Mouse (Mus musculus): ENCODE measurements at regions not wholly inside any gene's neighbourhood (a gene's known extent, or its start where the extent isn't known, plus 50 kb on each side); places are given as distances from the start of the nearest gene placed in this dataset.

DNA sequence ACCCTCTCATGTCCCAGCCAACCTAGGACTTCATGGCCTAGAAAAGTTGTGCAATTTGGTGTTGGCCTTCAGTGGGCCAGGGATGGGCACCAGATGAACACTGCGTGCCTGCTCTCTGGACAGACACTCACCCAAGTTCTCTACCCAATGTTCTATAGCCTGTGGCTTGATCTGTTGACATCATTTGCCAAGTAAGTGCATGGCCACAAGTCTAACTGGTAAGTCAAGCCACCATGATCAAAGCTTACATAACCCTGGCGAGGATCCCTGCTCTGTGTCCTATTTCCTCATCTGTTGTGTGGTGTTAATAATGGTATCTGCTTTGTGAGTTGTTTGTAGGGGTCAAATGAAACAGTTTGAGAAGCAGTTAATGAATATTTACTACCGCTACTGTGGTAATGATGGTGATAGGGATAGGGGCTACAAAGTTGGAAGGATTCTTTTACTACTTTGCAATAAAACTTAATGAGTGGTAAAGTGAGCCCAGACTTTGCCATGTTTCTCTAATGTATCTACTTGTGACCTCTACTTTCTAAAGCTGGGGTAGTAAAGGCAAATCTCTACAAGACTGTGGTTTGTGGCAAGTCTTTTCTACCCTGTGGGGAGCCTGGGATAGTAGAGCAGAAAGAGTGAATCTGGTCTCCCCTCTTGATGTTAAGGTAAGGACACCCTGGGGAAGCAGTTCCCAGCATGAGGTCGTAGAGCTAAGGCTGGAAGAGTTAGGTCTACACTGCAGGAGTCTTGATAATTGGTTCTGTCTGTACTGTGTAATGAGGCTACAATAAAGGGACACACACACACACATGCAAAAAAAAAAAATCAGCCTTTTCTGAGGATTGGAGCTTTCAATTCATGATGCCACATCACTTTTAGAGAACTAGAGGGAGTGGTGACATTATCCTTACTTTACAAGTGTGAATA lies 183.3 kb upstream of the Cpeb2 start:
- no peaks in the 10 kb centered on the region for H3K9me3 ChIP-seq
- no peak overlapping the region for H3K27ac ChIP-seq
- no peaks in the 10 kb centered on the region for H3K27me3 ChIP-seq (replicated peaks)
- WGBS, result 83% methylated on average over 4 of the region's 4 CpGs
- no peak overlapping the region for H3K4me3 ChIP-seq (replicated peaks)
- H3K4me1 ChIP-seq, result no peaks in the 10 kb centered on the region
- ATAC-seq (ENCODE audit: insufficient read depth, low FRiP score, low read depth), result no peak
- H3K9ac ChIP-seq, result no peak overlapping the region
- H3K4me2 ChIP-seq, result no peak overlapping the region
- no peaks in the 10 kb centered on the region for H3K36me3 ChIP-seq

DNA sequence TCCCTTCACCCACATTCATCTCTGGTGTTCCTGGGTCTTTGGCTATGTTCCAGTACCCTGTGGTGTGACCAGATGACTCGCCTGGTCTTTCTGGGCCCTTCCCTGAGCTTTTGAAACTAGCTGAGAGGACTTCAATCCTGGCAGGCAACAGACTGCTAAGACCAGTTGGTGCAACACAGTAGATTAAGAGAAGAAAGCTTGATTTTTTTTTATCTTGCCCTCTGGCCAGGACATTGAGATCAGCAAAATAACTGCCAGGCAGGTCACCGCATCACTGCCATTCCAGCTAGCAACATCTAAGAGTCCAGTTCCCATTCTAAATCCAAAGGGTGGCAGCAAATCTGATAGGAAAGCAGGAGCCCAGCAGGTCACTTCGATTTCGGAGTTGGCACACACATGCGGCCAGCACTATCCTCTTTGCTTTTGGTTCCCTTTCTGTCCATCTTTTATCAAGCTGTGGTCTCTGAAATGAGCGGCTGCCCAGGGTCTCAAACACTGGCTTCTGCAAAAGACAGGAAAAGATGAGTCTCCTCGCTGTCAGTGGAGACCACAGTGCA lies 181.9 kb upstream of the Cpeb2 start:
- Histone ChIP-seq H3K4me1 (no peaks in the 10 kb centered on the region), H3K27me3 (replicated peaks) (no peaks in the 10 kb centered on the region), H3K27ac (no peak overlapping the region), H3K9me3 (no peaks in the 10 kb centered on the region), H3K9ac (no peak overlapping the region), H3K36me3 (no peaks in the 10 kb centered on the region), H3K4me2 (no peak overlapping the region), H3K4me3 (replicated peaks) (no peak overlapping the region)
- no peak for ATAC-seq (ENCODE audit: insufficient read depth, low FRiP score, low read depth)
- WGBS, result 88% methylated on average over 7 of the region's 7 CpGs

DNA sequence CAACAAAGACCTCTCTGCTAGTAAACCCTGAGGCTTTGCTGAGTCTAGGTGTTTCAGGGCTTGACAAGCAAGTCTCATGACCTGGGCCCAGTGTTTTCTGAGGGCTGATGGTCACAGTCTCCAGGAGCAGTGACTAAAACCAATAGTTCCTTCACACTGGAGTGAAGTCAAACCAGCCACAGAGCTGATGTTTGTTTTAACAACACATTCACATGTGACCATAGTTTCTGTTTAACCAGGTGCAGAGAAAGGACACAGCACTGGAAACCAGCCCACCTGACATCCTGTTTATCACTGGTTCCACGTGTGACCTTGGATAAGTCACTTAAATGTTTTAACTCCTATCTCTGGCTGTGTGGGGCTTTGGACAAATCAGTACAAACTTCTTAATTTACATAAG lies 180.3 kb upstream of the Cpeb2 start:
- Histone ChIP-seq H3K36me3 (no peaks in the 10 kb centered on the region), H3K4me2 (no peak overlapping the region), H3K4me1 (no peaks in the 10 kb centered on the region), H3K9me3 (no peaks in the 10 kb centered on the region), H3K4me3 (replicated peaks) (no peak overlapping the region), H3K9ac (no peak overlapping the region), H3K27ac (no peak overlapping the region), H3K27me3 (replicated peaks) (no peaks in the 10 kb centered on the region)
- peak; percentile 83 for ATAC-seq (ENCODE audit: insufficient read depth, low FRiP score, low read depth)
- WGBS, result 24% methylated on average over 1 of the region's 1 CpGs

DNA sequence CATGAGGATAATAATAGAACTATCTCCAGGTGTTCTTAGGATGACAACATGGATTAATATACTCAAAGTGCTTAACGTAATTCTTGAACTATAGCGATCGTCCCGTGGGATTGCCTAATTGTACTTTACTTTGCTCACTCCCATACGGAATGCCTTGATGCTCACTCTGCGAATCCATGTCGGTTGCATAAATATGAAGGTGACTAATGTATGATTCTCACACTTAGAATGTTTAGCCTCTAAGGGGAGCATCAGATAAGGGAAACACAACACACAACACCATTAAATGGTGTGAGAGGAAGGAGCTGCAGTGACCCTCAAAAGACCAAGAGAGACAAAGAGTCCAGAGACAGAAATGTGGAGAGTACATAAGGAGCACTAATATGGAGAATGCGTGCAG lies 178.4 kb upstream of the Cpeb2 start:
- Histone ChIP-seq H3K9me3 (no peaks in the 10 kb centered on the region), H3K4me2 (no peak overlapping the region), H3K27me3 (replicated peaks) (no peaks in the 10 kb centered on the region), H3K36me3 (no peaks in the 10 kb centered on the region), H3K27ac (no peak overlapping the region), H3K9ac (no peak overlapping the region), H3K4me1 (no peaks in the 10 kb centered on the region), H3K4me3 (replicated peaks) (no peak overlapping the region)
- ATAC-seq (ENCODE audit: insufficient read depth, low FRiP score, low read depth), result no peak
- WGBS, result 90% methylated on average over 8 of the region's 8 CpGs

DNA sequence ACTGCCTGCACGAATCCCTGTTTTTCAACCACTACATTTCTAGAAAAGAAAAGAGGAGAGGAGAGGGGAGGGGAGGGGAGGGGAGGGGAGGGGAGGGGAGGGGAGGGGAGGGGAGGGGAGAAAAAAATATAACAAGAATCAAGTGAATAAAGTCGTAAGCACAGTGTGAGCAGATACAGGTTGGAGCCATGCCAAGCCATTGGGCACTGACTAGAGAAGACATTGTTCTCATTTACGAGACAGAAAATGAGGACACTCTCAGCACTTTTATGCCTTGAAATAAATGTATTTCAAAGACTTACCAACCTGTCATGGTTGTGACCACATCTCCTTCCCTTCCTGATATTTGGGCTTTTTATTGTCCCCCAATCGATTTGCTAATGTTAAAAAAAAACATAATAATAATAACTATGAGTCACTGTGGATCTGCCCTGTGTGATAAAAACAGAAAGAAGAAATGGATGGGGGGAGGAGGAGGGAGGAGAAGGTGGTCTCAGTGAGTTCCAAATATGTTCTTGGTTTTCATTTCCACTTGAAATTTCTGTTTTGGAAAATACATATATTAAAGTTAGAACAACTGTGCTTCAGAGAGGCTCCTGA lies 177.8 kb upstream of the Cpeb2 start:
- Histone ChIP-seq H3K4me2 (no peak overlapping the region), H3K36me3 (no peaks in the 10 kb centered on the region), H3K4me3 (replicated peaks) (no peak overlapping the region), H3K27ac (no peak overlapping the region), H3K27me3 (replicated peaks) (no peaks in the 10 kb centered on the region), H3K4me1 (no peaks in the 10 kb centered on the region), H3K9ac (no peak overlapping the region), H3K9me3 (no peaks in the 10 kb centered on the region)
- WGBS, result 58% methylated on average over 4 of the region's 4 CpGs
- no peak for ATAC-seq (ENCODE audit: insufficient read depth, low FRiP score, low read depth)

DNA sequence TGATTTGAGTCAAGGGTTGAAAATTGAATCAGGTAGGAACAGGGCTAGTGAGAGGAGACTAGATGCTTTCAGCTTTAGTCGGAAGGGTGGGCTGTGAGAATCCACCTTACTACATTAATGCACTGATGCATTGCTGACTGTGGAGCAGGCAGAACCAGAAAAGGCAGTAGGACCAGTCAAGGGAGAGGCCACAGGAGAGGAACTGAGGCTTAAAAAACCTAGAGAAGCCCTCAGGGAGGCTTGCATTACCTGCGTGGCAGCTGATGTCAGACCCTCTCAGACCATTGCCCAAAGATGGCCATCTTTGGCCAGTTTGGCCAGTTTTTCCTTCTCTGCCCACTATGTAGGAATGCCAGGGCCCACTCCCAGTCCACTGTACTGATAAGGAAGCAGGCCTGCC lies 176.5 kb upstream of the Cpeb2 start:
- ATAC-seq (ENCODE audit: insufficient read depth, low FRiP score, low read depth), result no peak
- WGBS, result 71% methylated on average over 2 of the region's 2 CpGs
- H3K4me1 ChIP-seq, result no peaks in the 10 kb centered on the region

DNA sequence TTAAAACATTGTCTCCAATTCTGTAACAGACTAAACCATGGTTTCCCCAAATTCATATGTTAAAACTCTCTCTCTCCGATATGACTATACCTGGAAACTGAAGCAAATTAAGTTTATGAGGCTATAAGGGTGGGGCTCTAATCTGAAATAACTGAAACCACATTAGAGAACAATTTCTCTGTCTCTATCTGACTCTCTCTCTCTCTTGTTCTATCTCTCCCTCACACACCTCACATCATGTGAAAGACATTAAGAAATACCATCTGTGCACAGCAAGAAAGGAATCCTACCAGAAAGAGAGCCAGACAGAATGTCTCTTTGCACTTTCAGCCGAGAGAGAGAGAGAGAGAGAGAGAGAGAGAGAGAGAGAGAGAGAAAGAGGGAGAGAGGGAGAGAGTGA lies 171.7 kb upstream of the Cpeb2 start:
- 66% methylated on average over 2 of the region's 2 CpGs for WGBS
- H3K27me3 ChIP-seq (replicated peaks), result no peaks in the 10 kb centered on the region
- no peaks in the 10 kb centered on the region for H3K36me3 ChIP-seq
- no peaks in the 10 kb centered on the region for H3K4me1 ChIP-seq
- H3K27ac ChIP-seq, result no peak overlapping the region
- H3K9me3 ChIP-seq, result no peaks in the 10 kb centered on the region
- H3K4me2 ChIP-seq, result no peak overlapping the region
- no peak for ATAC-seq (ENCODE audit: insufficient read depth, low FRiP score, low read depth)
- no peak overlapping the region for H3K4me3 ChIP-seq (replicated peaks)
- no peak overlapping the region for H3K9ac ChIP-seq

More for the DNA sequence above, 176.5 kb upstream of the Cpeb2 start:
- Histone ChIP-seq H3K4me2 (no peak overlapping the region), H3K9ac (no peak overlapping the region), H3K9me3 (no peaks in the 10 kb centered on the region), H3K27ac (no peak overlapping the region), H3K4me3 (replicated peaks) (no peak overlapping the region), H3K27me3 (replicated peaks) (no peaks in the 10 kb centered on the region), H3K36me3 (no peaks in the 10 kb centered on the region)

DNA sequence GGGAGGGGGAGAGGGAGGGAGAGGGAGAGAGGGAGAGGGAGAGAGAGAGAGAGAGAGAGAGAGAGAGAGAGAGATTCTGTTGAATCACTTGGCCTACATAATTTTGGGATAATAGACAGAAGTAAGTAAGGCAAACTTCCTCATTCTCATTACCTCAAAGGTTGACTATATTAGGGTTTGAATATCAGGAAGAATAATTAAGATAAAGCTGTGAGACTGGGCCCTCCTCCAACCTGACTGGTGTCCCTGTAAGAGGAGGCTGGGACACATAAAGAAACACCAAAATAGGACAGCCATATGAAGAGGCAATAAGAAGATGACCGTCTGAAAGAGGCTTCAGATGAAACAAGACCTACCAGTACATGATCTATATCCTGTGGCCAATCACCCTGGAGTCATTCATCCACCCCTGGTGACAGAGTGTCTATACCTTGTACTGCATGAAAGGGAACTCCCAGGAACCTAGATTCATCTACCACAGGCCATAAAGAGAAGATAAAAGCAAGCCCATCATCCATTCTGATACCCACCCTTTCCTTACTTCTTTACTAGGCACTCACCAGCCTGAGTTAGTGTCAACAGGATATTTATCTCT lies 171.1 kb upstream of the Cpeb2 start:
- Histone ChIP-seq H3K9me3 (no peaks in the 10 kb centered on the region), H3K4me1 (no peaks in the 10 kb centered on the region), H3K4me2 (no peak overlapping the region), H3K36me3 (no peaks in the 10 kb centered on the region), H3K27me3 (replicated peaks) (no peaks in the 10 kb centered on the region), H3K9ac (no peak overlapping the region), H3K4me3 (replicated peaks) (no peak overlapping the region), H3K27ac (no peak overlapping the region)
- no peak for ATAC-seq (ENCODE audit: insufficient read depth, low FRiP score, low read depth)
- WGBS, result 60% methylated on average over 1 of the region's 1 CpGs

DNA sequence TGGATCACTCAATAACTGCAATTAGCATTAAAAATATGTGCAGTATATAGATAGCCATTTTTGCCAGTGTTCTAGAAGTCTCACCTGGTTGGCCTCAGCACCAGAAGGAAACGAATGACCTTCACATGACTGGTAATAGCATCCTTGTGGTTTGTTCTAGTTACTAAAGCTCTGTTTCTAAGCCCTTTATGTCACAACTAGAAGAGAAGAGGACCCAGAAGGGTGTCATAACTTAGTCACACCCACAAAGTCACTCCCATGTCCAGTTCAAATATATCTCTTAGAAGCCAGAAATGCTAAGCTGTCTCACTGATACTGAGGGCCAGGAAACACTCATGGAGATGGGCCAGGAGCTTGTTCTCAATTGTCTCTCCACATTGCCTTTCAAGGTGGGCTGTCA lies 170.5 kb upstream of the Cpeb2 start:
- Histone ChIP-seq H3K4me3 (replicated peaks) (no peak overlapping the region), H3K27ac (no peak overlapping the region), H3K9ac (no peak overlapping the region), H3K36me3 (no peaks in the 10 kb centered on the region), H3K9me3 (no peaks in the 10 kb centered on the region), H3K4me2 (no peak overlapping the region), H3K4me1 (no peaks in the 10 kb centered on the region), H3K27me3 (replicated peaks) (no peaks in the 10 kb centered on the region)
- 77% methylated on average over 1 of the region's 1 CpGs for WGBS
- ATAC-seq (ENCODE audit: insufficient read depth, low FRiP score, low read depth), result no peak

DNA sequence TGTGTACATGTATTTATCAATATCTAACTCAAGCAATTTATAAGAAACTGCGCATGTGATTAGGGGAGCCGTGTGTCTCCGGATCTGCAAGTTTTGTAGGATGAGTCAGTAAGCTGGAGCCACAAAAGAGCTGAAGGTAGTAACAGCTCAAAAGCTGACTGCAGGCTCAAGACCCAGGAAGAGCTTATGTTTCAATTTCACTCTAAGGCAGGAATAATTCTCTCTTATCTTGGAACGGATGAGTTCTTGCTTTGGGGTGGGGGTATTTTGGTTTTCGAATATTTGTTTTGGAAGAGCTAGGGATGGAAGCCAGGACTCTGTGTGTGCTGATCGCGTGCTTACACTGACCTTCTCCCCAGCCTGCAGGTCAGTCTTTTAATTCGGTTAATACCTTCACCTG lies 169.6 kb upstream of the Cpeb2 start:
- H3K27ac ChIP-seq, result no peak overlapping the region
- no peak for ATAC-seq (ENCODE audit: insufficient read depth, low FRiP score, low read depth)
- H3K4me1 ChIP-seq, result no peaks in the 10 kb centered on the region
- no peak overlapping the region for H3K4me2 ChIP-seq
- no peaks in the 10 kb centered on the region for H3K27me3 ChIP-seq (replicated peaks)
- 78% methylated on average over 8 of the region's 8 CpGs for WGBS
- H3K36me3 ChIP-seq, result no peaks in the 10 kb centered on the region
- no peak overlapping the region for H3K9ac ChIP-seq
- H3K4me3 ChIP-seq (replicated peaks), result no peak overlapping the region
- H3K9me3 ChIP-seq, result no peaks in the 10 kb centered on the region

DNA sequence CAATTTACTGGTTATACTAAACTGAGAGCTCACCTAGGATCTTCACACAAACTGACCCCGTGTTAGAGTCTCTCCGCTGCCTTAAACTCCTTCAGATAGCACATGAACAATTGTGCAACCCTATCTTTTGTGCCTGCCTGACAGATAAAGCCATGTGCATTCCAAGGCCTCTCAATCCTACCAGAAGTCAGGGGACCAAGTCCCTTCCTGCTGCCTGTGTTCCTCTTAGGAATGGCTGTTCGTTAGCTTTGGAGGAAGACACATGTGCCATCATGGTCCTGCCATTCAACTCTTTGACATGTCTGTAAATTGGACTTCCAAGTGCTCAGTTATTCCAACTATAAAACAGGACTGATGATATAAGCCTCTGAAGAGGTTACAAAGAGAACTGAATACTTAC lies 161.4 kb upstream of the Cpeb2 start:
- no peaks in the 10 kb centered on the region for H3K4me1 ChIP-seq
- H3K36me3 ChIP-seq, result no peaks in the 10 kb centered on the region
- 90% methylated on average over 3 of the region's 3 CpGs for WGBS
- no peaks in the 10 kb centered on the region for H3K9me3 ChIP-seq
- no peak for ATAC-seq (ENCODE audit: insufficient read depth, low FRiP score, low read depth)
- no peak overlapping the region for H3K4me3 ChIP-seq (replicated peaks)
- no peak overlapping the region for H3K4me2 ChIP-seq
- no peak overlapping the region for H3K9ac ChIP-seq
- H3K27me3 ChIP-seq (replicated peaks), result no peaks in the 10 kb centered on the region
- no peak overlapping the region for H3K27ac ChIP-seq

DNA sequence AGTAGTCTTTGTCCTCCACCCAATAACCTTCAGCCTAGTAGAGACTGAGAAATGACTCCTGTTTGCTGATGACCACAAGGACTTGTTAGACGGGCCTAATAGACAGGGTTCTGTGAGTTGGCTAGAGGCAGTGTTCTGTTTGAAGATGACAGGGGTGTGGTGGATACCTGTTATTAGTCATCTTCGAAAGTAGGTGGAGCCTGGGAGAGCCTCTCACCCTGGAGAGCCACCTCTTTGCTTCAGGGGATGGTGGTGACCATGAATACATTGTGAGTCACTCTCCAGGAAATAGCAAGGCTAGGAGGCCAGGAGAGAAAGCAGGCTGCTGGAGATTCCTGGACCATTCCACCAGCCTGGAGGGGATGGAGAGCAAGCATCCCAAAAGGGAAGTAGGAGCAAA lies 160.6 kb upstream of the Cpeb2 start:
- no peak overlapping the region for H3K27ac ChIP-seq
- no peak overlapping the region for H3K9ac ChIP-seq
- no peaks in the 10 kb centered on the region for H3K4me1 ChIP-seq
- H3K36me3 ChIP-seq, result no peaks in the 10 kb centered on the region
- no peaks in the 10 kb centered on the region for H3K27me3 ChIP-seq (replicated peaks)
- H3K4me3 ChIP-seq (replicated peaks), result no peak overlapping the region
- H3K9me3 ChIP-seq, result no peaks in the 10 kb centered on the region
- WGBS, result 70% methylated on average over 2 of the region's 2 CpGs
- no peak for ATAC-seq (ENCODE audit: insufficient read depth, low FRiP score, low read depth)
- H3K4me2 ChIP-seq, result no peak overlapping the region

Data from stomach, embryonic 15.5 days (tissue).